Mouse (Mus musculus) stomach, postnatal 0 days (tissue): ENCODE measurements at regions not wholly inside any gene's neighbourhood (a gene's known extent, or its start where the extent isn't known, plus 50 kb on each side); places are given as distances from the start of the nearest gene placed in this dataset.
"Not testable (repeated sequence)": the region's sequence is repeated elsewhere in the genome, so short reads cannot be mapped to it uniquely, and the experiment has no call there.

Source experiments
- ATAC-seq: fragments of 200-750 bp; cut with Nextera tagmentation; 2 replicates; pipeline ENCODE4 v1.8.0; 2017; ENCODE audit not compliant: low FRiP score, low TSS enrichment
- DNase-seq: peaks from one replicate; pipeline ENCODE4 v3.0.0-alpha.2; 2016; ENCODE audit warnings: low spot score
- H3K27ac ChIP-seq: fragments of 300-500 bp; sonication (generic); replicated peaks from 2 replicates; pipeline ENCODE4 v1.5.1; 2014; ENCODE audit warnings: mild to moderate bottlenecking, control low read depth
- H3K27me3 ChIP-seq: fragments of 300-500 bp; sonication (generic); 2 replicates; pipeline ENCODE4 v1.6.1; 2014; ENCODE audit warnings: low read length; ENCODE audit not compliant: control insufficient read depth, insufficient read depth
- H3K36me3 ChIP-seq: fragments of 300-500 bp; sonication (generic); 2 replicates; pipeline ENCODE4 v1.6.1; 2014; ENCODE audit warnings: low read length, mixed read lengths; ENCODE audit not compliant: control insufficient read depth, insufficient read depth
- H3K4me1 ChIP-seq: fragments of 300-500 bp; sonication (generic); replicated peaks from 2 replicates; pipeline ENCODE4 v1.6.1; 2014; ENCODE audit warnings: antibody characterized with exemption; ENCODE audit not compliant: control insufficient read depth, insufficient read depth
- H3K4me2 ChIP-seq: fragments of 300-500 bp; sonication (generic); replicated peaks from 2 replicates; pipeline ENCODE4 v1.6.1; 2014; ENCODE audit warnings: low read depth, mild to moderate bottlenecking, control low read depth, moderate library complexity
- H3K4me3 ChIP-seq: fragments of 300-500 bp; sonication (generic); 2 replicates; pipeline ENCODE4 v1.5.1; 2014; ENCODE audit warnings: low read depth, low read length, control low read depth
- H3K9ac ChIP-seq: fragments of 300-500 bp; sonication (generic); 2 replicates; pipeline ENCODE4 v1.6.1; 2014; ENCODE audit warnings: mild to moderate bottlenecking, low read length, control low read depth, mixed read lengths
- H3K9me3 ChIP-seq: fragments of 300-500 bp; sonication (generic); 2 replicates; pipeline ENCODE4 v1.6.1; 2016; ENCODE audit warnings: low read length; ENCODE audit not compliant: control insufficient read depth
- CTCF ChIP-seq: IDR thresholded peaks from 2 replicates; pipeline ENCODE4 v1.5.1; 2016; ENCODE audit warnings: antibody characterized with exemption, low read depth, mild to moderate bottlenecking, moderate library complexity
- EP300 ChIP-seq: optimal IDR thresholded peaks from 2 replicates; pipeline ENCODE3; 2016; ENCODE audit warnings: antibody characterized with exemption
- WGBS: fragments of 180-500 bp; shearing (Covaris S2); extraction: QIAGEN DNeasy Blood & Tissue Kit; methylation state at CpG from one replicate; pipeline ENCODE4 v1.1.7; 2014; 5-methylcytosine and 5-hydroxymethylcytosine counted together

DNA sequence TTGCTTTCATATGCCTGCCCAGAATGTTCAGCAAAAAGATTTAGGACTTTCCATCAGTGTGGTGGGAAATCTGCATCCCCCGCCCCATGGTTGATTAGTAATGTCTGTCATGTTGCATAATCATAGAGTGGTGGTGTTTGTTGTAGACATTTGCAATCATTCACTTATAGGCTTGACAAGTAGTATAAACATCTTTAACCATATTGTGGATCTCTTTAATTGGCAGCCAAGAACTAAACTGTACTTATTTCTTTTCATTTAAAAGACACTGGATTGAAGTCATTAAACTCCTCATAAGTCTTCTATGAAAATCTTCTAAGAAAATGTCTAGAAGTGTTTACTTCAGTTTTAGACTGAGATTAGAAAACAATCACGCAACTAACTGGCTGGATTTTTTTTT lies 646.0 kb upstream of the Ptbp2 start:
- no peak overlapping the region for H3K4me2 ChIP-seq
- H3K9me3 ChIP-seq = no peaks in the 10 kb centered on the region
- no peaks in the 10 kb centered on the region for H3K4me1 ChIP-seq
- no peak overlapping the region for H3K27ac ChIP-seq
- ATAC-seq (no peak), DNase-seq (no peak)
- H3K27me3 ChIP-seq = no peaks in the 10 kb centered on the region
- WGBS = 44% methylated on average over 2 of the region's 2 CpGs
- no peaks in the 10 kb centered on the region for H3K36me3 ChIP-seq
- no peak overlapping the region for H3K4me3 ChIP-seq
- no peak overlapping the region for H3K9ac ChIP-seq
- no peak for TF ChIP-seq CTCF
- TF ChIP-seq EP300 = no peak

- Histone ChIP-seq H3K36me3 (no peaks in the 10 kb centered on the region), H3K27ac (no peak overlapping the region), H3K4me2 (no peak overlapping the region), H3K4me3 (no peak overlapping the region), H3K27me3 (no peaks in the 10 kb centered on the region), H3K4me1 (no peaks in the 10 kb centered on the region), H3K9ac (no peak overlapping the region), H3K9me3 (no peaks in the 10 kb centered on the region)
- ATAC-seq (no peak), DNase-seq (no peak)
- WGBS = 49% methylated on average over 3 of the region's 3 CpGs
- TF ChIP-seq CTCF (no peak), EP300 (no peak)
These were observed 632.4 kb upstream of the Ptbp2 start for GRCm38 (mm10) chr3:120416634-120417033.

DNA sequence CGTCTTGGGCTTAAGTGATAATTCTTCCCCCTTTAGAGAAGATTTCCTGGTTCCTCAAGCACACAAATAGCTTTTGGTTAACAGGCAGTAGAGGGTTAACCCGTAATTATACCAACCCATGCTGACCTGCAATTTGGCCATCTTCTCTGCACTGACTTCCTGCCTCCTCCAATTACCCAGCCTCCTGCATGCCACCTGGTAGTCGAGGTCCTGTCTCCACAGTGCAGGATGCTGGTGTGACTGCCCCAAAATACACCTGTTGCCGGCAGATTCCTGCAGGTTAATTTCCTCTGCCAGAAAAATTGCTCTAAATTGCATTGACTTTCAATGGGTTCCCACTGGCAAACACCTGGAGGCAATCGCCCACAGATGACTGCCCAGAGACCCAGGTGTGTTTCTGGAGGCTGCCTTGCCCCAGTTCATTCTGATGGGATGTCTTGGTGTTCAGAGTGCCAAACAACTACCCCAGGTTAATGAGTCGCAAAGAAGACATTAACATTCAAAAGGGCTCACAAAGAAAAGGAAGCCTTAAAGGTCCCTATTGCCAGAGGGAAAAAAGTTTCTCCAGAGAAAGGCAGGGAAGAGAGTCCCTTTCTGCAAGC lies 591.5 kb upstream of the Ptbp2 start:
- H3K4me2 ChIP-seq = no peak overlapping the region
- no peak overlapping the region for H3K4me3 ChIP-seq
- H3K9me3 ChIP-seq = no peaks in the 10 kb centered on the region
- no peak overlapping the region for H3K27ac ChIP-seq
- H3K4me1 ChIP-seq = no peaks in the 10 kb centered on the region
- H3K36me3 ChIP-seq = no peaks in the 10 kb centered on the region
- DNase-seq (no peak), ATAC-seq (no peak)
- H3K27me3 ChIP-seq = no peaks in the 10 kb centered on the region
- H3K9ac ChIP-seq = no peak overlapping the region
- 45% methylated on average over 6 of the region's 6 CpGs for WGBS
- no peak for TF ChIP-seq CTCF
- TF ChIP-seq EP300 = no peak

- WGBS = 44% methylated on average over 4 of the region's 4 CpGs
- H3K36me3 ChIP-seq = no peaks in the 10 kb centered on the region
- ATAC-seq (no peak), DNase-seq (no peak)
- no peak overlapping the region for H3K4me3 ChIP-seq
- H3K4me1 ChIP-seq = no peaks in the 10 kb centered on the region
- H3K9me3 ChIP-seq = no peaks in the 10 kb centered on the region
- no peak overlapping the region for H3K4me2 ChIP-seq
- no peak overlapping the region for H3K9ac ChIP-seq
- H3K27ac ChIP-seq = no peak overlapping the region
- TF ChIP-seq EP300 = no peak
- TF ChIP-seq CTCF = no peak
- H3K27me3 ChIP-seq = no peaks in the 10 kb centered on the region
These were observed 558.6 kb upstream of the Ptbp2 start for GRCm38 (mm10) chr3:120342747-120343377.

DNA sequence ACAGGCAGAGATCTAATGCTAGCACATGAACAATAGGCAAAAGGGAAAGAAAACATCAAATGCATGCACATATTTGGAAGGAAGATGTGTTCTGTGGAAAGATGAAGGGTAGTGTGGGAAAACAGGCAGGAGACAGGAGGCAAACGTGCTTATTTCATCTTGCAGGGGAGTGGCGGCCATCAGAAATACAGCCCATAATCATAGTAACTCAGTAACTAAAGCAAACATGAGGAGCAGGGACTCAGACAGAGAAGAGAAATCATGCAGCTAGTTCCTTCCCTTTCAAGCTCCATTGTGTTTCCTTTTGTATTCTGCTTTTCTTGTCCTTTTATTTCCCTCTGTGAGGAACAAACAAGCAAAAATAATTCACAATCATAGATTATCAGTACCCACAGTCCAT lies 557.6 kb upstream of the Ptbp2 start:
- H3K36me3 ChIP-seq = no peaks in the 10 kb centered on the region
- H3K4me3 ChIP-seq = no peak overlapping the region
- ATAC-seq (no peak), DNase-seq (no peak)
- no peak overlapping the region for H3K4me2 ChIP-seq
- no peaks in the 10 kb centered on the region for H3K9me3 ChIP-seq
- H3K9ac ChIP-seq = no peak overlapping the region
- 42% methylated on average over 2 of the region's 2 CpGs for WGBS
- H3K27me3 ChIP-seq = no peaks in the 10 kb centered on the region
- no peaks in the 10 kb centered on the region for H3K4me1 ChIP-seq
- TF ChIP-seq EP300 (no peak), CTCF (no peak)
- H3K27ac ChIP-seq = no peak overlapping the region

DNA sequence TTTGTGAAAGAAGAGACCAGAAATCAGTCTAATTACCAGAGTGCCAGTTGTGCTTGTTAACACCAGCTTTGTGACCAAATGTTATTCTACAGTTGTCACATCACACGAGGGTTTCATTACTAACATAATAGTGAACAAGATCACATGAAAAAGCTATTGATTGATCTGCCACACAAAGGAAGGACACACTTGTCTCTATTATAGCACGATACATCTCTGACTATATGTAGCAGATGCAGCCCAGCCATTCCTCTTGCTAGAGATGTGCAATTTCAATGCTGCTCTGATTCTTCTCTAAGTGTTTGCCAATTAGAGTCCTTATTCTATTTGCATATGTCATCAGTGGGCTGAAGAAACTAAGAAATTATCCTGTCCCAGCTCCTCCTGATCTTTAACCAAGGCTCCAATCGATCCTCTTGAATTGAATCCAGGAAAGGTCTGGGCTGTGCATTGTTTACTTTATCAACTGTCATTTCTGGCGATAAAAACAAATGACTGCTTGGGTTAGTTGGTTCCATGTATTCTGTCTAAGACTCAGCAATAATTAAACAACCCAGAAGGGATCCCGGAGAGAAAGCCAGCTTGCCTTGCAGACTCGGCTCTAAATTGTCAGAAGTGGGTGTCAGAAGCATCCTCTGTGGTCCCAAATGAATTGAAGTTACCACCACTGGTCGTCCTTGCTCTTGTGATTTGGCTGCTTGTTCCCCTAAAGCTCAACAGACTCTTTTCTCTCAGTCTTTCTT lies 551.7 kb upstream of the Ptbp2 start:
- DNase-seq = no peak
- no peak overlapping the region for H3K9ac ChIP-seq
- no peaks in the 10 kb centered on the region for H3K4me1 ChIP-seq
- H3K4me3 ChIP-seq = no peak overlapping the region
- H3K27ac ChIP-seq = no peak overlapping the region
- ATAC-seq = no peak
- TF ChIP-seq EP300 = no peak
- no peak for TF ChIP-seq CTCF
- H3K4me2 ChIP-seq = no peak overlapping the region
- H3K9me3 ChIP-seq = no peaks in the 10 kb centered on the region
- no peaks in the 10 kb centered on the region for H3K36me3 ChIP-seq
- 56% methylated on average over 7 of the region's 7 CpGs for WGBS
- H3K27me3 ChIP-seq = no peaks in the 10 kb centered on the region

DNA sequence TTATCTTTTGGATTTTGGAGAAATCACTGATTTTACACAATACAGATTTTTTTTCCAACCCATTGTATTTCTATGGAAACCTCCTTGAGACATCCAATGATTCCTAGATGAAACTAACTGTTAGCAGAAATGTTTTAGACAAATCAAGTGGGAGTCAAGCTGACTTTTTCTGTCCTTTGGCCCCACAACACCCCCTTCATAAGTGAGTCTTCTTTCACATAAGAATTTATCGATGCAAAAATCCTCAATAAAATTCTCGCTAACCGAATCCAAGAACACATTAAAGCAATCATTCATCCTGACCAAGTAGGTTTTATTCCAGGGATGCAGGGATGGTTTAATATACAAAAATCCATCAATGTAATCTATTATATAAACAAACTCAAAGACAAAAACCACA lies 522.8 kb upstream of the Ptbp2 start:
- DNase-seq, H3K4me3 ChIP-seq, ATAC-seq, H3K27ac ChIP-seq, H3K4me1 ChIP-seq, H3K9ac ChIP-seq, H3K27me3 ChIP-seq, H3K4me2 ChIP-seq, H3K9me3 ChIP-seq, H3K36me3 ChIP-seq: not testable (repeated sequence)
- 65% methylated on average over 3 of the region's 3 CpGs for WGBS
